Mouse (Mus musculus): ENCODE results near the gene Them7.

DNA sequence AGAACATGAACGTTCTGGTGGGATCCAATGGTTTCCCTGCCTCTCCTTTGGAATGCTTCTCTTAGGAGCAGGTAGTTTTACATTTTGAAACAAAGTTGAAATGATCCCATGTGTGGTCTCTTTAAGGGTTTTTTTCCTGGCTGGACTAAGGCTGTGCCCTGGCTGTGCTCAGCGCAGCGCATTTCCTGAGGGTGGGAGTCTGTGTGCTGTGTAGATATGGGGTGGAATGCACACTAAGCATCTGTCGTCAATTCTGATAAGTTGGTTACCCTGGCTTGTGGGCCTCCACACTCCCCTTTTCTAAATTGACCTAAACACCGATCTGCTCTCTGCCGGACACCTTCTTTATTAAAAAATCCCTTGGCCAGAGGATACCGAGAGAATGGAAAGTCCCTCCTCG is 203.3 kb downstream of the Them7 start:
- TF ChIP-seq GABPA (IDR thresholded peaks at IDR 0.05; ENCODE audit: low read depth, low read length) (no peak), POLR2A (IDR thresholded peaks at IDR 0.05; ENCODE audit: control insufficient read depth in 1 of 2, insufficient read depth in 1 of 2, low read depth in 1 of 2, low read length in 2 of 2, poor library complexity in 1 of 2) (no peak), USF1 (IDR thresholded peaks at IDR 0.05; ENCODE audit: low read depth, low read length) (no peak), HCFC1 (IDR thresholded peaks at IDR 0.05; ENCODE audit: low read depth, low read length) (no peak), GATA1 (IDR thresholded peaks at IDR 0.05; ENCODE audit: low read depth, low read length) (no peak), CTCF (IDR thresholded peaks at IDR 0.05 in 2 of 3, conservative IDR thresholded peaks at IDR 0.05 in 1 of 3; ENCODE audit: control insufficient read depth in 1 of 3, insufficient read depth in 1 of 3, low read depth in 2 of 3, low read length in 3 of 3, poor library complexity in 1 of 3, severe bottlenecking in 1 of 3) (no peak), NRF1 (IDR thresholded peaks at IDR 0.05; ENCODE audit: insufficient read depth, low read depth, low read length, poor library complexity, severe bottlenecking) (no peak), MAFK (IDR thresholded peaks at IDR 0.05; ENCODE audit: borderline replicate concordance, low read depth, low read length) (no peak)
